Mouse (Mus musculus): ENCODE measurements around the gene Rnf187. TPM values are rescaled to one million over a fixed set of nuclear protein-coding genes. Genes with fewer than 3 reads are reported as not detected.

Gene Rnf187
- polyA plus RNA-seq, 1 experiment: 578 TPM

- WGBS: 28% methylated on average over 17 of the region's 17 CpGs
- H3K4me3 ChIP-seq (replicated peaks; ENCODE audit: insufficient read depth, low read depth, low read length): no peak overlapping the region
- no peak for TF ChIP-seq CTCF (IDR thresholded peaks at IDR 0.05; ENCODE audit: borderline replicate concordance, insufficient read depth, low read depth, low read length)
- TF ChIP-seq POLR2A (IDR thresholded peaks at IDR 0.05; ENCODE audit: borderline replicate concordance, insufficient read depth, low read length): no peak
- H3K4me1 ChIP-seq (ENCODE audit: control insufficient read depth, insufficient read depth, low read length): no peaks in the 10 kb centered on the region; the same call in 1 of the 2 replicates
- no peaks in the 10 kb centered on the region for H3K27me3 ChIP-seq (ENCODE audit: control insufficient read depth, insufficient read depth, low read length)
- peak in 1 of 2 experiments; percentile 48 for DNase-seq
- no peak overlapping the region for H3K27ac ChIP-seq (ENCODE audit: insufficient read depth, low read length)
Observed at GRCm38 (mm10) chr11:58963543-58963942, 24.8 kb upstream of the Rnf187 start.

GRCm38 (mm10) chr11:58961364-58962177 is 22.9 kb upstream of the Rnf187 start:
- H3K27me3 ChIP-seq (ENCODE audit: control insufficient read depth, insufficient read depth, low read length): no peaks in the 10 kb centered on the region
- no peak for DNase-seq
- H3K4me3 ChIP-seq (replicated peaks; ENCODE audit: insufficient read depth, low read depth, low read length): no peak overlapping the region
- TF ChIP-seq POLR2A (IDR thresholded peaks at IDR 0.05; ENCODE audit: borderline replicate concordance, insufficient read depth, low read length) (no peak), CTCF (IDR thresholded peaks at IDR 0.05; ENCODE audit: borderline replicate concordance, insufficient read depth, low read depth, low read length) (no peak)
- 62% methylated on average over 50 of the region's 50 CpGs for WGBS
- H3K27ac ChIP-seq (ENCODE audit: insufficient read depth, low read length): no peak overlapping the region
- H3K4me1 ChIP-seq (ENCODE audit: control insufficient read depth, insufficient read depth, low read length): peaks cover 9% of the 10 kb centered on the region; the same call in 1 of the 2 replicates

GRCm38 (mm10) chr11:58959921-58960465 is 21.3 kb upstream of the Rnf187 start:
- Histone ChIP-seq H3K4me1 (ENCODE audit: control insufficient read depth, insufficient read depth, low read length) (peaks cover 9% of the 10 kb centered on the region; the same call in 1 of the 2 replicates), H3K27ac (ENCODE audit: insufficient read depth, low read length) (peak overlapping the region; percentile 81), H3K27me3 (ENCODE audit: control insufficient read depth, insufficient read depth, low read length) (no peaks in the 10 kb centered on the region), H3K4me3 (replicated peaks; ENCODE audit: insufficient read depth, low read depth, low read length) (peak overlapping the region; percentile 93)
- TF ChIP-seq POLR2A (IDR thresholded peaks at IDR 0.05; ENCODE audit: borderline replicate concordance, insufficient read depth, low read length) (peak; percentile 65; the same call in 1 of the 2 replicates), CTCF (IDR thresholded peaks at IDR 0.05; ENCODE audit: borderline replicate concordance, insufficient read depth, low read depth, low read length) (peak; percentile 38; the same call in 1 of the 2 replicates)
- WGBS: 1% methylated on average over 40 of the region's 40 CpGs
- peak; percentile 89 to 97 for DNase-seq

- no peak for DNase-seq
- peaks cover 9% of the 10 kb centered on the region; the same call in 1 of the 2 replicates for H3K4me1 ChIP-seq (ENCODE audit: control insufficient read depth, insufficient read depth, low read length)
- 35% methylated on average over 15 of the region's 15 CpGs for WGBS
Observed at GRCm38 (mm10) chr11:58959186-58959825, 20.6 kb upstream of the Rnf187 start.

GRCm38 (mm10) chr11:58958536-58958935 is 19.8 kb upstream of the Rnf187 start:
- no peak for DNase-seq
- Histone ChIP-seq H3K27ac (ENCODE audit: insufficient read depth, low read length) (no peak overlapping the region), H3K4me3 (replicated peaks; ENCODE audit: insufficient read depth, low read depth, low read length) (peak overlapping the region; percentile 92), H3K4me1 (ENCODE audit: control insufficient read depth, insufficient read depth, low read length) (peaks cover 9% of the 10 kb centered on the region; the same call in 1 of the 2 replicates), H3K27me3 (ENCODE audit: control insufficient read depth, insufficient read depth, low read length) (no peaks in the 10 kb centered on the region)
- TF ChIP-seq POLR2A (IDR thresholded peaks at IDR 0.05; ENCODE audit: borderline replicate concordance, insufficient read depth, low read length) (no peak), CTCF (IDR thresholded peaks at IDR 0.05; ENCODE audit: borderline replicate concordance, insufficient read depth, low read depth, low read length) (no peak)
- WGBS: 76% methylated on average over 6 of the region's 6 CpGs

More at GRCm38 (mm10) chr11:58959186-58959825, 20.6 kb upstream of the Rnf187 start:
- Histone ChIP-seq H3K27me3 (ENCODE audit: control insufficient read depth, insufficient read depth, low read length) (no peaks in the 10 kb centered on the region), H3K4me3 (replicated peaks; ENCODE audit: insufficient read depth, low read depth, low read length) (peak overlapping the region; percentile 93), H3K27ac (ENCODE audit: insufficient read depth, low read length) (peak overlapping the region; percentile 71; the same call in 1 of the 2 replicates)
- no peak for TF ChIP-seq CTCF (IDR thresholded peaks at IDR 0.05; ENCODE audit: borderline replicate concordance, insufficient read depth, low read depth, low read length)
- no peak for TF ChIP-seq POLR2A (IDR thresholded peaks at IDR 0.05; ENCODE audit: borderline replicate concordance, insufficient read depth, low read length)

GRCm38 (mm10) chr11:58957226-58957914 is 18.7 kb upstream of the Rnf187 start:
- Histone ChIP-seq H3K4me1 (ENCODE audit: control insufficient read depth, insufficient read depth, low read length) (peaks cover 9% of the 10 kb centered on the region; the same call in 1 of the 2 replicates), H3K4me3 (replicated peaks; ENCODE audit: insufficient read depth, low read depth, low read length) (peak overlapping the region; percentile 92), H3K27me3 (ENCODE audit: control insufficient read depth, insufficient read depth, low read length) (no peaks in the 10 kb centered on the region), H3K27ac (ENCODE audit: insufficient read depth, low read length) (peak overlapping the region; percentile 85)
- WGBS: 4% methylated on average over 5 of the region's 5 CpGs
- TF ChIP-seq CTCF (IDR thresholded peaks at IDR 0.05; ENCODE audit: borderline replicate concordance, insufficient read depth, low read depth, low read length): no peak
- TF ChIP-seq POLR2A (IDR thresholded peaks at IDR 0.05; ENCODE audit: borderline replicate concordance, insufficient read depth, low read length): no peak
- peak; percentile 47 to 53 for DNase-seq

- no peak for DNase-seq
- WGBS: 6% methylated on average over 8 of the region's 8 CpGs
- Histone ChIP-seq H3K27me3 (ENCODE audit: control insufficient read depth, insufficient read depth, low read length) (no peaks in the 10 kb centered on the region), H3K4me1 (ENCODE audit: control insufficient read depth, insufficient read depth, low read length) (peaks cover 12% of the 10 kb centered on the region; the same call in 1 of the 2 replicates), H3K27ac (ENCODE audit: insufficient read depth, low read length) (peak overlapping the region; percentile 42; the same call in 1 of the 2 replicates), H3K4me3 (replicated peaks; ENCODE audit: insufficient read depth, low read depth, low read length) (peak overlapping the region; percentile 92)
- no peak for TF ChIP-seq CTCF (IDR thresholded peaks at IDR 0.05; ENCODE audit: borderline replicate concordance, insufficient read depth, low read depth, low read length)
Observed at GRCm38 (mm10) chr11:58955868-58956257, 17.1 kb upstream of the Rnf187 start.
